Mouse (Mus musculus): ENCODE measurements around the gene Gm21440.
"Not testable (repeated sequence)": the region's sequence is repeated elsewhere in the genome, so short reads cannot be mapped to it uniquely, and the experiment has no call there.

Gene Gm21440

GRCm38 (mm10) chrY:13252091-13252490, at the start of gene Gm21440, which contains the start of gene Gm21454:
Gene Gm21440 (plus strand): TSS chrY:13252391.
Gene Gm21454 (plus strand): TSS chrY:13252442.
- not testable (repeated sequence) for DNase-seq

GRCm38 (mm10) chrY:13223828-13224227, 28.4 kb upstream of the Gm21440 start, which contains the start of gene Gm21828:
Gene Gm21828 (minus strand): TSS chrY:13223928.
- not testable (repeated sequence) for DNase-seq

Data from lung, postnatal 36 days (tissue).